Mouse (Mus musculus) kidney, postnatal 0 days (tissue): ENCODE data around the gene Ubald2. TPM values are rescaled to one million over a fixed set of nuclear protein-coding genes. Genes with fewer than 3 reads are reported as not detected.
A peak's percentile ranks its signal among the peaks of the same experiment; 100 is the strongest.
"Not testable (repeated sequence)": the region's sequence is repeated elsewhere in the genome, so short reads cannot be mapped to it uniquely, and the experiment has no call there.

Experiments
- ATAC-seq: fragments of 200-750 bp; cut with Nextera tagmentation; replicated peaks from 2 replicates; pipeline ENCODE4 v1.8.0; 2017; ENCODE audit warnings: low read depth, moderate number of reproducible peaks, moderate TSS enrichment, moderate library complexity; ENCODE audit not compliant: low FRiP score
- DNase-seq: peaks from one replicate; pipeline ENCODE4 v3.0.0-alpha.2; 2016; ENCODE audit warnings: low spot score
- H3K27ac ChIP-seq: fragments of 300-500 bp; sonication (generic); 2 replicates; pipeline ENCODE4 v1.5.1; 2014; ENCODE audit warnings: mild to moderate bottlenecking
- H3K27me3 ChIP-seq: fragments of 300-500 bp; sonication (generic); 2 replicates; pipeline ENCODE4 v1.6.1; 2014; ENCODE audit warnings: low read length, mixed read lengths; ENCODE audit not compliant: insufficient read depth
- H3K36me3 ChIP-seq: fragments of 300-500 bp; sonication (generic); 2 replicates; pipeline ENCODE4 v1.6.1; 2014; ENCODE audit warnings: low read length, mixed read lengths; ENCODE audit not compliant: insufficient read depth
- H3K4me1 ChIP-seq: fragments of 300-500 bp; sonication (generic); replicated peaks from 2 replicates; pipeline ENCODE4 v1.6.1; 2014; ENCODE audit warnings: antibody characterized with exemption, low read length, mixed read lengths; ENCODE audit not compliant: insufficient read depth
- H3K4me2 ChIP-seq: fragments of 300-500 bp; sonication (generic); 2 replicates; pipeline ENCODE4 v1.6.1; 2014; ENCODE audit warnings: mild to moderate bottlenecking, low read length, moderate library complexity, mixed read lengths
- H3K4me3 ChIP-seq: fragments of 300-500 bp; sonication (generic); replicated peaks from 2 replicates; pipeline ENCODE4 v1.5.1; 2014; ENCODE audit warnings: low read depth, low read length
- H3K9ac ChIP-seq: fragments of 300-500 bp; sonication (generic); 2 replicates; pipeline ENCODE4 v1.6.1; 2014; ENCODE audit warnings: low read depth, low read length
- H3K9me3 ChIP-seq: fragments of 300-500 bp; sonication (generic); replicated peaks from 2 replicates; pipeline ENCODE4 v1.6.1; 2016; ENCODE audit warnings: low read length, inconsistent platforms, mixed read lengths
- CTCF ChIP-seq: IDR thresholded peaks from 2 replicates; pipeline ENCODE4 v1.5.1; 2016; ENCODE audit warnings: antibody characterized with exemption, low read depth, mild to moderate bottlenecking, moderate library complexity
- WGBS: fragments of 180-500 bp; shearing (Covaris S2); extraction: QIAGEN DNeasy Blood & Tissue Kit; methylation state at CpG from one replicate; pipeline ENCODE4 v1.1.7; 2014; 5-methylcytosine and 5-hydroxymethylcytosine counted together
- polyA plus RNA-seq: library from polyadenylated mRNA; unstranded; fragments of >200 nt; fragmentation: Nextera tagmentation; extraction: Ambion mirVana; gene quantifications from 2 replicates; pipeline ENCODE4 v1.2.1, GENCODE M21; 2015

Ubald2 gene
- polyA plus RNA-seq, 1 experiment from 2014 or later = 53.5 TPM

GRCm38 (mm10) chr11:116449341-116449740 is 15.4 kb downstream of the Ubald2 start:
- no peak overlapping the region for H3K4me3 ChIP-seq
- WGBS = 96% methylated on average over 3 of the region's 3 CpGs
- no peak overlapping the region for H3K4me2 ChIP-seq
- H3K4me1 ChIP-seq = peaks cover 6% of the 10 kb centered on the region; the same call in 1 of the 2 replicates
- no peak overlapping the region for H3K9ac ChIP-seq
- ATAC-seq (no peak), DNase-seq (no peak)
- H3K9me3 ChIP-seq = peaks cover 4% of the 10 kb centered on the region; the same call in 1 of the 2 replicates
- no peaks in the 10 kb centered on the region for H3K27me3 ChIP-seq
- H3K36me3 ChIP-seq = no peaks in the 10 kb centered on the region
- H3K27ac ChIP-seq = no peak overlapping the region
- no peak for TF ChIP-seq CTCF

DNA sequence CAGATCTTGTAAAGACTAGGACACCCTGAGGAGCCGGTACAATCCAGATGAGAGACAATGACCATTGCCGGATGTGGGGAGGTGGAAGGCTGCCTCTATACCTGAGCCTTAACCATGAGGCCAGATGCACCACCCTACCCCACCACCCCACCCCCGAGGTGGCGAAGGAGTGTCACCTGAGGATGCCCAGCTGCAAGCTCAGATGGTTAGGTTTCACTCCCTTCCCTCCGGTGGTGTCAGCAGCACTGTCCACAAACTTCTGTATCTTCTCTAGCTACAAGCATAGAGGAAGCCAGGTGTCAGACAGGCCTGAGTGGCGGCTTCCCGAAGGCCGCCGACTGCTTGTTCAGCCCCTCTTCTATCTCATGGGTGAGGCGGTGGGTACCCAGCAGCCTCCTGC is 20.0 kb downstream of the Ubald2 start:
- no peak overlapping the region for H3K9ac ChIP-seq
- ATAC-seq (no peak), DNase-seq (no peak)
- peaks cover 4% of the 10 kb centered on the region; the same call in 1 of the 2 replicates for H3K9me3 ChIP-seq
- no peaks in the 10 kb centered on the region for H3K36me3 ChIP-seq
- H3K4me1 ChIP-seq = no peaks in the 10 kb centered on the region
- no peak for TF ChIP-seq CTCF
- H3K27me3 ChIP-seq = no peaks in the 10 kb centered on the region
- H3K4me2 ChIP-seq = no peak overlapping the region
- H3K4me3 ChIP-seq = no peak overlapping the region
- H3K27ac ChIP-seq = no peak overlapping the region
- WGBS = 83% methylated on average over 10 of the region's 10 CpGs

- no peaks in the 10 kb centered on the region for H3K27me3 ChIP-seq
- no peaks in the 10 kb centered on the region for H3K4me1 ChIP-seq
- no peak overlapping the region for H3K4me2 ChIP-seq
- no peak overlapping the region for H3K9ac ChIP-seq
- H3K27ac ChIP-seq = no peak overlapping the region
- no peak for TF ChIP-seq CTCF
- H3K36me3 ChIP-seq = no peaks in the 10 kb centered on the region
- DNase-seq (no peak), ATAC-seq (no peak)
- H3K4me3 ChIP-seq = no peak overlapping the region
- 83% methylated on average over 8 of the region's 8 CpGs for WGBS
- no peaks in the 10 kb centered on the region for H3K9me3 ChIP-seq
These were observed 22.3 kb downstream of the Ubald2 start for GRCm38 (mm10) chr11:116456234-116456633.

DNA sequence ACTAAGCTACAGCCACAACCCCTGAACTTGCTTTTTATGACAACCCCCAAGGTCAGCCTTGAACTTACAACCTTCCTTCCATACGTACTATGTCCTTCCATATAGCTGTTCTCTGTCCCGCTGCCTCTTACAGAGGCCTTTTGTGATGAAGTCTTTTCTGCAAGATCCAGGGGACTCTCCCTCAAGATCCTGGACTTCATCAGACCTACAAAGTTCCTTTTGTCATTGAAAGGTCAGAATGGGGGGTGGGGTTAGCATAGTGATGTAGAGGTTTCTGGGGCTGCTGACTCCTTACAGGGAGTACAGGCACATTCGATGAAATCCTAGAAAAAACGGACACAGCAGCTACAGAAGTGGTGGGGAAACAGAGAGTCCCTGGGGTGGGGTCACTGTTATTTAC is 25.9 kb downstream of the Ubald2 start:
- WGBS = 68% methylated on average over 4 of the region's 4 CpGs
- no peaks in the 10 kb centered on the region for H3K4me1 ChIP-seq
- no peak for TF ChIP-seq CTCF
- no peak overlapping the region for H3K27ac ChIP-seq
- no peaks in the 10 kb centered on the region for H3K27me3 ChIP-seq
- no peak overlapping the region for H3K4me3 ChIP-seq
- H3K9ac ChIP-seq = no peak overlapping the region
- no peaks in the 10 kb centered on the region for H3K36me3 ChIP-seq
- no peak overlapping the region for H3K4me2 ChIP-seq
- DNase-seq (no peak), ATAC-seq (no peak)
- H3K9me3 ChIP-seq = no peaks in the 10 kb centered on the region

- no peak for TF ChIP-seq CTCF
- no peaks in the 10 kb centered on the region for H3K36me3 ChIP-seq
- no peaks in the 10 kb centered on the region for H3K27me3 ChIP-seq
- peak; percentile 13; the same call in 1 of the 2 replicates for ATAC-seq
- 50% methylated on average over 5 of the region's 5 CpGs for WGBS
- H3K4me3 ChIP-seq = no peak overlapping the region
- no peaks in the 10 kb centered on the region for H3K4me1 ChIP-seq
- DNase-seq = no peak
- no peak overlapping the region for H3K9ac ChIP-seq
- H3K9me3 ChIP-seq = no peaks in the 10 kb centered on the region
- no peak overlapping the region; the same call in 1 of the 2 replicates for H3K27ac ChIP-seq
- H3K4me2 ChIP-seq = no peak overlapping the region
These were observed 29.4 kb downstream of the Ubald2 start for GRCm38 (mm10) chr11:116463338-116463737.

DNA sequence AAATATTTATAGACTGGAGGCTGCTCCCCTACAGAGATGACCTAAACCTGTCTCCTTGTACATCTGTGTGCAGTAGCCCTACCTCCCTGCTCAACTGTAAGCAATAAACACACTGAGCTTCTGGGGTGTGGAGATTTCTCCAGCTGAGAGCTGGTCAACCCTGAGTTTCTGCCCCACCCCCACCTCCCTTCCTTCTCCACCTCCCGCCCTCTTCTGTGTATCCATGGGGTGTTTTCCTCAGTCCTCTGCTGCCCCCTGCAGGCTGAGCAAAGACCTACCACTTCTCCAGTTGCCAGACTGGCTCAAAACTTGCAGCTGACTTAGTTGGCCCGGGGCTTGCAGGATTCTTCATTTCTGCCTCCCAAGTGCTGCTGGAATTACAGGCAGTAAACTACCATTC is 29.9 kb downstream of the Ubald2 start:
- H3K4me1 ChIP-seq = no peaks in the 10 kb centered on the region
- H3K36me3 ChIP-seq = no peaks in the 10 kb centered on the region
- H3K27ac ChIP-seq = no peak overlapping the region
- H3K9ac ChIP-seq = no peak overlapping the region
- DNase-seq (peak; percentile 95), ATAC-seq (peak; percentile 72)
- TF ChIP-seq CTCF = peak; percentile 90
- no peak overlapping the region for H3K4me2 ChIP-seq
- no peaks in the 10 kb centered on the region for H3K9me3 ChIP-seq
- H3K27me3 ChIP-seq = no peaks in the 10 kb centered on the region
- H3K4me3 ChIP-seq = no peak overlapping the region
- 5% methylated on average over 2 of the region's 2 CpGs for WGBS

- no peak for DNase-seq
- Histone ChIP-seq H3K9ac (no peak within 1 kb of the TSS), H3K4me1 (no peaks in the 10 kb centered on the region), H3K4me2 (no peak within 1 kb of the TSS), H3K27ac (no peak within 1 kb of the TSS), H3K9me3 (no peaks in the 10 kb centered on the region), H3K36me3 (peaks cover 11% of the 10 kb centered on the region), H3K4me3 (no peak within 1 kb of the TSS), H3K27me3 (no peaks in the 10 kb centered on the region)
- ATAC-seq = no peak
- WGBS = 69% methylated on average over 20 of the region's 20 CpGs
- TF ChIP-seq CTCF = no peak
These were observed 32.2 kb downstream of the Ubald2 start, which contains the start of gene Qrich2 for GRCm38 (mm10) chr11:116466141-116466540. Qrich2 (minus strand) TSS chr11:116466241.

DNA sequence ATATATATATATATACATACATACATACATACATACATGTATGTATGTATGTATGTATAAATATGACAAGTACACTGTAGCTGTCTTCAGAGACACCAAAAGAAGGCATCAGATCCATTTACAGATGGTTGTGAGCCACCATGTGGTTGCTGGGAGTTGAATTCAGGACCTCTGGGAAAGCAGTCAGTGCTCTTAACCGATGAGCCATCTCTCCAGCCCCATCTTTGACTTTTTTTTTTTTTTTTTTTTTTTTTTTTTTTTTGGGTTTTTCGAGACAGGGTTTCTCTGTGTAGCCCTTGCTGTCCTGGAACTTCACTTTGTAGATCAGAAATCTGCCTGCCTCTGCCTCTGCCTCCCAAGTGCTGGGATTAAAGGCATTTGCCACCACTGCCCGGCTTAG is 34.4 kb downstream of the Ubald2 start:
- peaks cover 28% of the 10 kb centered on the region for H3K36me3 ChIP-seq
- H3K9me3 ChIP-seq, H3K4me3 ChIP-seq, H3K27me3 ChIP-seq, H3K4me1 ChIP-seq, ATAC-seq, H3K4me2 ChIP-seq, H3K9ac ChIP-seq, DNase-seq, H3K27ac ChIP-seq: not testable (repeated sequence)
- WGBS = 80% methylated on average over 3 of the region's 3 CpGs
